Mouse (Mus musculus): ENCODE results near the gene Med19. TPM values are rescaled to one million over a fixed set of nuclear protein-coding genes. Genes with fewer than 3 reads are reported as not detected.

Gene Med19
- polyA plus RNA-seq (2014; fragmentation: Nextera tagmentation; extraction: Ambion mirVana): 26.6 and 28.2 TPM in 2 replicates

DNA sequence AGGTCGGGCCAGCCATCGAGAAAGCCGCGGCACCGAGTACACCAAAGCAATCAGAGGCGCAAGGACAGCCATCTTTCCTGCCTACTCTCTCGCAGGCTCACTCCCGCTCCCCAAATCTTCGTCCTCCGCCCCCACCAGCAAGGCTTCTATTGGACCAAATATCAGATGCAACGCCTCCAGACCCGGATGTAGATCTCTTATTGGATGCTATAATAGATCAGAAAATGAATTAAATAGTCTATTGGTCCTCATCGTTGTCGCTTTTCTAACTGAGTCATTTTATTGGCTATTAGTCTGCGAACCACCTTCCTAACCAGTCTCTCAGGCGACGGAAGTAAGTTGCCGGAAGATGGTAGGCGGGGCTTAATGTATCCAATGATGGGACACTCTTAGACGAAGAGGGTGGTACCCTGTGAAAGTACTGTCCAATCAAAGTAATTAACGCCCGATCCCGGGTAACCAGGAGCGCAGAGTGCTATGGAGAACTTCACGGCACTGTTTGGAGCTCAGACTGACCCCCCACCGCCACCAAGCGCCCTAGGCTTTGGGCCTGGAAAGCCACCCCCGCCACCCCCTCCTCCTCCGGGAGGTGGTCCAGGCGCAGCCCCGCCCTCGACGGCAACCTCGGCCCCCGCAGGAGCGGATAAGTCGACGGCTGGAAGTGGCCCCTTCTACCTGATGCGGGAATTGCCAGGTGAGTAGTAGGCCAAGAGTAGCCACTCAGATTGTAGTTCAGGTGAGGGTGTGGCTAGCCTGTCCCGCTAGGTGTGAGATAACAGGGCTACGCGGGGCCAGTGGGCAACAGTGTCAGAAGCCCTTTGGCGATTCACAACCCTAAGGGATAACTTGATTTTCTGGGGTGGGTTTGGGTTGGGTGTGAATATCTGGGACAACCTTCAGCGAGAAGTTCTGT lies at the start of gene Med19, which contains the start of gene Gm28635:
Gene Med19, plus strand, starts transcription at position 435 of the 913 bp plus-strand sequence.
Gene Gm28635, minus strand, starts transcription at position 74 of the 913 bp plus-strand sequence.
- peak within 1 kb of the TSS; percentile 75 to 81 for H3K27ac ChIP-seq (replicated peaks in 1 of 2; ENCODE audit: control insufficient read depth in 1 of 2, insufficient read depth in 1 of 2, low read depth in 2 of 2, low read length in 2 of 2)
- peak; percentile 99 for ATAC-seq (ENCODE audit: insufficient number of reproducible peaks, insufficient read depth, low FRiP score, low read depth)
- under 1% methylated on average over 44 of the region's 44 CpGs for WGBS
- no peaks in the 10 kb centered on the region for H3K27me3 ChIP-seq (ENCODE audit: control insufficient read depth, insufficient read depth, low read length)
- peak within 1 kb of the TSS; percentile 81 to 88 for H3K4me3 ChIP-seq (ENCODE audit: control insufficient read depth in 1 of 2, insufficient read depth in 1 of 2, low read depth in 1 of 2, low read length in 2 of 2)
- H3K9ac ChIP-seq (ENCODE audit: low read length): peak within 1 kb of the TSS; percentile 87
- H3K4me2 ChIP-seq (ENCODE audit: low read length): peak within 1 kb of the TSS; percentile 85
- H3K9me3 ChIP-seq (ENCODE audit: control insufficient read depth, low read length): no peaks in the 10 kb centered on the region
- H3K36me3 ChIP-seq (ENCODE audit: control insufficient read depth, insufficient read depth, low read length): peaks cover 45% of the 10 kb centered on the region
- H3K4me1 ChIP-seq (ENCODE audit: control insufficient read depth in 2 of 2, insufficient read depth in 2 of 2, low read length in 2 of 2): peaks cover 0 to 20% of the 10 kb centered on the region in 2 experiments; a peak in 2 of 4 replicates

DNA sequence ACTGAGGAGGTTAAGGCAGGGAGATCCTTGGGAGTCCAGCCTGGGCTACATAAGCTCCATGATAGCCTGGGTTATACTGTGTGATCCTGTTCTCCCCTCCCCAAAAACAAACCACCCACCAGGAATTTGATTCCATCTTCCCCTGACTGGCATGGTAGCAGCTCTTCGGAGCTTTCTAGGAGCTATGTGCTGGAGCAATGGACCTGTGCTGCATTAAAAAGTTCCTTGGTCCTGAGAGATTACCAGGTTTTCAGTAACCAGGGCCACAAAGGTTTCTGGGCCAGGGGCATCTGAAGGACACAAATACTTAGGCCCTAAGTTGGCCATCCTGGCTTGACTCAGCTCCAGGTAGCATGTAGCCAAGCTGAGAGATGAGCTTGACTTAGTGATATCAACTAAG lies 46.2 kb upstream of the Med19 start:
- no peak for ATAC-seq (ENCODE audit: insufficient number of reproducible peaks, insufficient read depth, low FRiP score, low read depth)
- Histone ChIP-seq H3K4me1 (ENCODE audit: control insufficient read depth in 2 of 2, insufficient read depth in 2 of 2, low read length in 2 of 2) (peaks cover 31 to 74% of the 10 kb centered on the region in 2 experiments), H3K4me2 (ENCODE audit: low read length) (peak overlapping the region; percentile 60; the same call in 1 of the 2 replicates), H3K27ac (replicated peaks in 1 of 2; ENCODE audit: control insufficient read depth in 1 of 2, insufficient read depth in 1 of 2, low read depth in 2 of 2, low read length in 2 of 2) (peak overlapping the region; percentile 91 to 95; a peak in 3 of 4 replicates), H3K4me3 (ENCODE audit: control insufficient read depth in 1 of 2, insufficient read depth in 1 of 2, low read depth in 1 of 2, low read length in 2 of 2) (no peak overlapping the region), H3K27me3 (ENCODE audit: control insufficient read depth, insufficient read depth, low read length) (no peaks in the 10 kb centered on the region), H3K9me3 (ENCODE audit: control insufficient read depth, low read length) (no peaks in the 10 kb centered on the region), H3K36me3 (ENCODE audit: control insufficient read depth, insufficient read depth, low read length) (peaks cover 7% of the 10 kb centered on the region), H3K9ac (ENCODE audit: low read length) (no peak overlapping the region)
- WGBS: 90% methylated on average over 1 of the region's 1 CpGs

DNA sequence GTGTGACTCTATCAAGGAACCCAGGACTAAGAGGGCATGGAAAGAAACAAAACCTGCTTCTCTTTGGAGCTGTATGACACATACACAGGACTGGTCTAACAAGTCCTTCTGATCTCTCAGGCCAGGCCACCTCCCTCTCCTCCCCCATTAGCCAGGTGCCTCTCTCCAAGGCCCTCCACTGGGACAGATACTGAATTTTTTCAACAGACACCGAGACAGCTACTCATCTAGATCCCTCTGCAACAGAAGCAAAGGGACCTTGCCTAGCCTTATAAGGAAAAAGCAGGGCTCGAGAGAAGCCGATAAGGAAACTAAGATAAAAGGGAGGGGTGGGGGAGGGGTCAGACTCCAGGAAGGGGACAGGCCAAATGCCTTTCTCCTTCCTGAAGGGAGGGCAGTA lies 45.2 kb upstream of the Med19 start:
- peaks cover 32 to 74% of the 10 kb centered on the region in 2 experiments for H3K4me1 ChIP-seq (ENCODE audit: control insufficient read depth in 2 of 2, insufficient read depth in 2 of 2, low read length in 2 of 2)
- peaks cover 7% of the 10 kb centered on the region for H3K36me3 ChIP-seq (ENCODE audit: control insufficient read depth, insufficient read depth, low read length)
- H3K27ac ChIP-seq (replicated peaks in 1 of 2; ENCODE audit: control insufficient read depth in 1 of 2, insufficient read depth in 1 of 2, low read depth in 2 of 2, low read length in 2 of 2): peak overlapping the region; percentile 91 to 95
- no peak for ATAC-seq (ENCODE audit: insufficient number of reproducible peaks, insufficient read depth, low FRiP score, low read depth)
- 2% methylated on average over 3 of the region's 3 CpGs for WGBS
- no peaks in the 10 kb centered on the region for H3K9me3 ChIP-seq (ENCODE audit: control insufficient read depth, low read length)
- H3K9ac ChIP-seq (ENCODE audit: low read length): peak overlapping the region; percentile 55
- no peak overlapping the region for H3K4me3 ChIP-seq (ENCODE audit: control insufficient read depth in 1 of 2, insufficient read depth in 1 of 2, low read depth in 1 of 2, low read length in 2 of 2)
- peak overlapping the region; percentile 60 for H3K4me2 ChIP-seq (ENCODE audit: low read length)
- H3K27me3 ChIP-seq (ENCODE audit: control insufficient read depth, insufficient read depth, low read length): no peaks in the 10 kb centered on the region

DNA sequence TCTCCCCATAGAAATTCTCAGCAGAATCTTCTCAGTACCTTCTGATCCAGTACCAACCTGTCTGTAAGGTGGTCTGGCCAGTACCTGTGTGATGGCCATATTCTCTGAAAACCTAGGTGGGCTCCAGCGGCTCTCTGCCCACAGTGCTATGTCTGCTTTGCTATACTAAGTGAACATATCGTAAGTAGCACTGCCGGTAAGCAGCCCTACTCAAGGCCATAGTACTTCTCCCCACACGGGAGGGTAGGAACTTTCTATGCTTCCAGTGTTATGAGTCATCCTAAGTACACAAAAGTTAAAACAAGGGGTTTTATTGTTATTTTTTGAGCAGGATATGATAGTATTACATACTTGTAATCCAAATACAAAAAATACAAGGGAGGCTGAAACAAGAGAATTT lies 44.2 kb upstream of the Med19 start:
- H3K27me3 ChIP-seq (ENCODE audit: control insufficient read depth, insufficient read depth, low read length): no peaks in the 10 kb centered on the region
- no peaks in the 10 kb centered on the region for H3K9me3 ChIP-seq (ENCODE audit: control insufficient read depth, low read length)
- ATAC-seq (ENCODE audit: insufficient number of reproducible peaks, insufficient read depth, low FRiP score, low read depth): no peak
- H3K36me3 ChIP-seq (ENCODE audit: control insufficient read depth, insufficient read depth, low read length): peaks cover 5% of the 10 kb centered on the region
- peak overlapping the region; percentile 60 for H3K4me2 ChIP-seq (ENCODE audit: low read length)
- H3K4me3 ChIP-seq (ENCODE audit: control insufficient read depth in 1 of 2, insufficient read depth in 1 of 2, low read depth in 1 of 2, low read length in 2 of 2): peak overlapping the region in 1 of 2 experiments; percentile 7; a peak in 1 of 4 replicates
- H3K4me1 ChIP-seq (ENCODE audit: control insufficient read depth in 2 of 2, insufficient read depth in 2 of 2, low read length in 2 of 2): peaks cover 34 to 76% of the 10 kb centered on the region in 2 experiments
- peak overlapping the region; percentile 89 to 95 for H3K27ac ChIP-seq (replicated peaks in 1 of 2; ENCODE audit: control insufficient read depth in 1 of 2, insufficient read depth in 1 of 2, low read depth in 2 of 2, low read length in 2 of 2)
- H3K9ac ChIP-seq (ENCODE audit: low read length): peak overlapping the region; percentile 70
- 20% methylated on average over 4 of the region's 4 CpGs for WGBS

DNA sequence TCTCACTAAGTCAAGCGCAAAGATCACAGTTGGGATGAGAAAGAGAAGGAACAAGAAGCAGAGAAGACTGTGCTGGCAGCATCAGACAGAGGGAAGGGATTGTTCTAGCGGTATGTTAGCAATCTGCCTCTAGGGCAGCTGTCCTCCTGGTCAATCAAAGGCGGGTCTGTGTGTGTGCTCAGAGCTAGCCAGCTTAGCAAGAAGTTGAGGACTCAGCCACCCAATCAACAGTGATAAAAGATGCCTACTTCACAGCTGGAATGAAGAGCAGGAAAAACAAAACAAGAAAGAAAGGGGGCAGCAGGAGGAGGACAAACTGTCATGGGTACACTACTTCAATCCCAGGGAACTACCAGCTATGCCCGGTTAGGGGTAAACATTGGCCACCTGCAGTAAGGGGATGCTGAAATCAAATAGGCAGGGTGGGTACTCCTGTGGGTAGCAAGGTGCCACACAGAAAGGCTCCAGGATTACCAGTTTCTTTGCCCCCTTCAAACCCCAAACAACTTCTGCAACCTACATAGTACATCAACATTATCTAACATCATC lies 43.2 kb upstream of the Med19 start:
- Histone ChIP-seq H3K27ac (replicated peaks in 1 of 2; ENCODE audit: control insufficient read depth in 1 of 2, insufficient read depth in 1 of 2, low read depth in 2 of 2, low read length in 2 of 2) (peak overlapping the region; percentile 89 to 95), H3K27me3 (ENCODE audit: control insufficient read depth, insufficient read depth, low read length) (no peaks in the 10 kb centered on the region), H3K9ac (ENCODE audit: low read length) (peak overlapping the region; percentile 70), H3K9me3 (ENCODE audit: control insufficient read depth, low read length) (no peaks in the 10 kb centered on the region), H3K4me3 (ENCODE audit: control insufficient read depth in 1 of 2, insufficient read depth in 1 of 2, low read depth in 1 of 2, low read length in 2 of 2) (peak overlapping the region; percentile 6 to 13; a peak in 3 of 4 replicates), H3K36me3 (ENCODE audit: control insufficient read depth, insufficient read depth, low read length) (no peaks in the 10 kb centered on the region; the same call in 1 of the 2 replicates), H3K4me1 (ENCODE audit: control insufficient read depth in 2 of 2, insufficient read depth in 2 of 2, low read length in 2 of 2) (peaks cover 34 to 82% of the 10 kb centered on the region in 2 experiments), H3K4me2 (ENCODE audit: low read length) (peak overlapping the region; percentile 60)
- 10% methylated on average over 4 of the region's 4 CpGs for WGBS
- ATAC-seq (ENCODE audit: insufficient number of reproducible peaks, insufficient read depth, low FRiP score, low read depth): no peak

DNA sequence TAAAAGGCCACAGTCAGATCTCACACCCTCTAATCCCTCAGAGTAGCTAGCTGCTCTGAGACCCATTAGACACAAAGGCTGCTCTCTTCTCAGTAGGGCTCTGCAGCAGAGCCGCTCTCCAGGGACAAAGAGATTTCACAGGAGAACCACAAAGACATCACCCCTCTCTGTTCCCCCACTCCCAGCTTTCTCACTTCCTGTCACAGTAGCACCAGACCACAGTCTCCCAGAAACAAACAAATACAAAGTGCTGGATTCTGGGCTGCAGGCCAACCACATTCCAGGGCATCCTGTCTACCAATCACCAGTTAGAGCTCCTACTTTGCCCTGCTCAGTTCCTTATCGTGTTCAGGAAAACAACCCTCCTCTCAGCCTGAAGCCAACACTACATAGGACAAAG lies 42.6 kb upstream of the Med19 start:
- Histone ChIP-seq H3K4me1 (ENCODE audit: control insufficient read depth in 2 of 2, insufficient read depth in 2 of 2, low read length in 2 of 2) (peaks cover 34 to 88% of the 10 kb centered on the region in 2 experiments), H3K9ac (ENCODE audit: low read length) (peak overlapping the region; percentile 70), H3K4me2 (ENCODE audit: low read length) (peak overlapping the region; percentile 60), H3K27me3 (ENCODE audit: control insufficient read depth, insufficient read depth, low read length) (no peaks in the 10 kb centered on the region), H3K36me3 (ENCODE audit: control insufficient read depth, insufficient read depth, low read length) (no peaks in the 10 kb centered on the region; the same call in 1 of the 2 replicates), H3K9me3 (ENCODE audit: control insufficient read depth, low read length) (no peaks in the 10 kb centered on the region), H3K4me3 (ENCODE audit: control insufficient read depth in 1 of 2, insufficient read depth in 1 of 2, low read depth in 1 of 2, low read length in 2 of 2) (peak overlapping the region in 1 of 2 experiments; percentile 21; a peak in 2 of 4 replicates), H3K27ac (replicated peaks in 1 of 2; ENCODE audit: control insufficient read depth in 1 of 2, insufficient read depth in 1 of 2, low read depth in 2 of 2, low read length in 2 of 2) (peak overlapping the region; percentile 89 to 95)
- 0% methylated on average over 2 of the region's 2 CpGs for WGBS
- ATAC-seq (ENCODE audit: insufficient number of reproducible peaks, insufficient read depth, low FRiP score, low read depth): peak; percentile 93

DNA sequence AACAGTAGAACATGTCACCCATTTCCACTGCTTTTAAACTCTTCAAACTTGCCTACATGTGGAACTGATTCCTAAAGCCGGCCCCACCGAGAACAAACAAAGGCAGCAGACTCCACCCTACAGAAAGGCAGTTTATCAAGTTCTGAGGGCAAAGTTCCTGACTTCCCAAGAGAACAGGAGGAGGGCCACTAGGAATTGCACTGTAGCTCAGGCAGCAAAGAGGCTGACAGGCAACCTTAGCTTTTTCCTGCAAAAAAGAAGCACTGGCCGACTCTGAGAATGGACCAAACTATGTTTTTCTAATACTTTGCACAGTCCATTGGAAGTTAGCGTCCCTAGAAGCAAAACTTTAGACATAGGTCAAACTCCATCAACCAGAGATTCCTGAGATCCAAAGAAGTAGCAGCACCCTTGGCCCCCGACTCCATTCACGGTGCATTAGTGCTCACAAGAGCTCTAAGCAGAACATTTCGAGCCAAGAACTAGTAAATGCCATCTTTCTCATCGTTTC lies 41.9 kb upstream of the Med19 start:
- H3K9me3 ChIP-seq (ENCODE audit: control insufficient read depth, low read length): no peaks in the 10 kb centered on the region
- H3K9ac ChIP-seq (ENCODE audit: low read length): peak overlapping the region; percentile 63
- H3K4me2 ChIP-seq (ENCODE audit: low read length): peak overlapping the region; percentile 60
- H3K4me1 ChIP-seq (ENCODE audit: control insufficient read depth in 2 of 2, insufficient read depth in 2 of 2, low read length in 2 of 2): peaks cover 34 to 93% of the 10 kb centered on the region in 2 experiments
- peak overlapping the region; percentile 89 to 95 for H3K27ac ChIP-seq (replicated peaks in 1 of 2; ENCODE audit: control insufficient read depth in 1 of 2, insufficient read depth in 1 of 2, low read depth in 2 of 2, low read length in 2 of 2)
- peaks cover under 1% of the 10 kb centered on the region; the same call in 1 of the 2 replicates for H3K36me3 ChIP-seq (ENCODE audit: control insufficient read depth, insufficient read depth, low read length)
- no peaks in the 10 kb centered on the region for H3K27me3 ChIP-seq (ENCODE audit: control insufficient read depth, insufficient read depth, low read length)
- no peak; the same call in 1 of the 2 replicates for ATAC-seq (ENCODE audit: insufficient number of reproducible peaks, insufficient read depth, low FRiP score, low read depth)
- H3K4me3 ChIP-seq (ENCODE audit: control insufficient read depth in 1 of 2, insufficient read depth in 1 of 2, low read depth in 1 of 2, low read length in 2 of 2): peak overlapping the region in 1 of 2 experiments; percentile 21; a peak in 2 of 4 replicates
- 13% methylated on average over 8 of the region's 8 CpGs for WGBS

All from heart, embryonic 14.5 days (tissue).